Mouse (Mus musculus) MN1 (cell line): ENCODE data around the gene Ttll12.

Source experiments
- DNase-seq: peaks from one replicate; pipeline ENCODE4 v3.0.0-alpha.2; 2016; ENCODE audit warnings: low spot score

Gene Ttll12

GRCm38 (mm10) chr15:83526424-83527091, 68.4 kb downstream of the Ttll12 start, which contains the start of gene Bik:
TSS of gene Bik (plus strand) at chr15:83526862.
- peak; percentile 33 for DNase-seq
